Mouse (Mus musculus): Measurements from ENCODE around the gene Shroom3.

Shroom3 gene

DNA sequence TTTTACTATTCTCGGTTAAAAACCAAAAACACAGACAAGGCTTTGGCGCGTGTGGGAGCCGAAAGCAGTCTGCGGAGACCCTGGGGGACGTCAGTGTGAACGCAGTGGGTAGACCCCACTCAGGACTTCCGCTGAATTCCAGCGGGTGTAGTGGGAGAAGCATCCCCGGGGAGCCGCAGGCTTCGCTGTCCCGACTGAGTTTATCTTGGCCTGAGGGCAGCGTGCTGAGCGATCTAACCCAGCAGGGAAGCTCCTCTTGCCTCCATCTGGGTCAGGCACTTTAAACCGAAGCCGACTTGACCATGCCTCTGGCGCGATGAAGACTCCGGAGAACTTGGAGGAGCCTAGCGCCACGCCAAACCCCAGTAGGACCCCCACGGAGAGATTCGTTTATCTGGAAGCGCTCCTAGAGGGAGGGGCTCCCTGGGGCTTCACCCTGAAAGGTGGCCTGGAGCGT lies at the start of gene Shroom3:
Gene Shroom3, plus strand, starts transcription at position 85 of the 457 bp plus-strand sequence.
- peak; percentile 70 for DNase-seq

DNA sequence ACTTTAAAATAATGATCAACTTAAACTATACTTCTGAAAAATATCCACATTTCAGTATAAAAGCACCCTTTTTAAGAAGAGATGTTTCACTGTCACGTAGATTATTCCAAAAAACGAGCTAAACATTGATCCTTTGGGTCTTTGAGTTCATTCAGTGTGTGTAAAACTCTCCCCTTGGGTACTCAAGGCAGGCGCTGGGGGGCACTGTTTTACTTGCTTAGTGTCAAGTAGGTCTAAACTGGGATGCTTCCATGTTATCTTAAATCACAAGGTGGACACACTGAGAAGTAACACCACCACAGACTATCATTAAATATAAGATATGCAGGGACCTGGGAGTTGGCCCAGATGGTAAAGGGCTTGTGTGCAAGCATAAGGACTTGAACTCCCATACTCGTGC lies 49.7 kb upstream of the Shroom3 start:
- DNase-seq, result peak; percentile 37

DNA sequence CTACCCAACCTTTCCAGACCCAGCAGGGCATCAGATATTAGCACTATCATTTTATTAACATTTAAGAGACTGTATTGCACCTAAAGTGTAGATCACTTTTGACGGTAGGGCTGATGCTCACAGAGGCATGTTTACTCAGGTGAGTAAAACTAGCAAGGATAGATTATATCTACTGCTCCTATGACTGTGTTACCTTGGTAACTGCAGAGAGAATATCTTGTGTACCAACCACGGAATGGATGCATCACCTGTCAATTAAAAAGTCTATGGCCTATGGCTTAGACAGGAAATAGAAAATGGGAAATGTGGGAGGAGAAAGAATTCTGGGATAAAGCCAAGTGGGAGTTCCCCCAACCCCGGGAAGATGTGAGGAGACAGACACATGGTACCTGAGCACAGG lies 48.3 kb upstream of the Shroom3 start:
- no peak for DNase-seq

DNA sequence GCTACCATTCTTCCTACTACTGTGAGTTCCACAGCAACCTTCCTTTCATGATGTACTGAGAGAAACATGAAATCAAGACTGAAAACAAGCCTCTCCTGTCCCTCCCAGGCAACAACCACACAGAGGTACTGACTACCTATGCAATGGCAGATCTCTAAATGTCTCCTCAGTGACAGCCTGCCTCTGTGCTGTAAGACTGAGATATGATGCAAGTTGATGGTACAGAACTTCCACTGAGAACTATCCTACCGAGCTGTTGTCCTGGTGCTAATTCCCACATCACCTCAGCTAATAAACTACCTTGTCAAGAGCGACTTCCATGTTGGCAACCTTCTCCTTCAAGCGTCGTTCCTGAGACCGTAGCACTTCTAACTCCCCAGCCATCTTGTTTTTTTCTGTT lies 47.3 kb upstream of the Shroom3 start:
- DNase-seq, result no peak

DNA sequence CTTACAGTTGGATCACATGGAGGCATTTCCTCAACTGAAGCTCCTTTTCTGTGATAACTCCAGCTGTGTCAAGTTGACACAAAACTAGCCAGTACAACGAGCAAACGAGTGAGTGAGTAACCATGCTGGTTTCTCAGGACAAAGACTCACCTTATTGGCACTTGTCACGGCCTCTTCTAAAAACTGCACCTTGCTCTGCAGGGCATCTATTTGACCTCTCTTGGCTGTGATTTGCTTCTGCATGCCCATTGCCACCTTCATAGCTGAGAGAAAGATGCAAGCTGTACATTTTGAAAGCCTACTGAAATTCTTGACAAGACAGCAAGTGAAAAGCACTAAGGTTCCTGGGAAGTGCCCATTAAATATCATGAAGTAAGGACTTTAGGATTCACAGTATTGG lies 42.4 kb upstream of the Shroom3 start:
- no peak for DNase-seq

DNA sequence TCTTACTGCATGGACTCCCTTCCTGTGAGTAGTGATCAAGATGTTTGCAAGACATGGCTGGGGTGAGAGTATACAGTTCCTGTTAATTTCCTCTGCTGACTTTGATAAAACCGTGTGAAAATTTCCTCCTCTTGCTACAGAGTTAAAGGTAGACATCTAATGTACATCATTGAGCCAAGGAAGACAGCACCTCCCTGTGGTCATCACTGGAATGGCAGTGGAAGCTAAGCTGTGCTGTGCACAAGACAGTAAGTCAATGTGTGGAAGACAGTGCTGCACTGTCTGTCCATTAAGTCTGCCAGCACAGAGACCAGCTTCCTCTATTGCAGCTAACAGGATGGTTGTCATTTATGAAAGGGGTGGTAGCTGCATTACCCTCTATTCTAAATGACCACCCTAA lies 27.0 kb upstream of the Shroom3 start:
- peak; percentile 65 for DNase-seq

DNA sequence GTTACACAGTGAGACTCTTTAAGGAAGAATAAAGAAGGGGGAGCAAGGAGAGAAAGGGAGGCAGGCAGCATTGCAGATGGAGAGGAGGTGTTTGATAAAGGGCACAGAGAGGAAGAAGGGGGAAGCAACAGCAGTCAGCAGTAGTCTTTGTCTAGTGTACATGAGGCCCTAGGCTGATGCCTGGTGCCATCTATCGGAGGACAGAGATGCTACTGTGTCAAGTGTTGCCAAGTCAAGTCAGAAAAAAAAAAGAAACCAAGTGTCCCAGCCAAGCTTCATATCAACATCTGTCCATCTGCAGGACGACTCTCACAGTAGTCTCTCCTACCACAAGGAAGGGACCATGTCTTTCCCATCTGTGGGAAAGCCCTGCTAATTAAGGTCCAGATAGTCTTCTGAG lies 18.9 kb upstream of the Shroom3 start:
- DNase-seq, result no peak

DNA sequence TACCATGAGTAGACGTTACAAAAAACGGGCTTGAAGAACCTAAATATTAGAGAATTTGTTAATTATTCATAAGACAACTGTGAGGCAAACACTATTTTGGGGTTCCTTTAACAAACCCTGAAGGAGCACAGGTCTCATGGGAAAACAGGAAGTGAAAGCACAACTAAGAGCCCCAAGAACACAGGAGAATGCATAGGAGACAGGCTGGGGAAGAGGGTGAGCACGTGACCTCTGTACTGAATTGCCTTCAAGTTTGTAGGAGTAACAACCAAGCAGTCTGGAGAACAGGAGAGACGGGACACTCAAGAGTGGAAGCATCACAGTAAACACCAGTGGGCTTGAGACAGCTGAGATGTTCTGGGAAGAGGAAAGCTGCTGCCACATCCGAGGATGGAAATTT lies 16.4 kb upstream of the Shroom3 start:
- DNase-seq, result no peak

DNA sequence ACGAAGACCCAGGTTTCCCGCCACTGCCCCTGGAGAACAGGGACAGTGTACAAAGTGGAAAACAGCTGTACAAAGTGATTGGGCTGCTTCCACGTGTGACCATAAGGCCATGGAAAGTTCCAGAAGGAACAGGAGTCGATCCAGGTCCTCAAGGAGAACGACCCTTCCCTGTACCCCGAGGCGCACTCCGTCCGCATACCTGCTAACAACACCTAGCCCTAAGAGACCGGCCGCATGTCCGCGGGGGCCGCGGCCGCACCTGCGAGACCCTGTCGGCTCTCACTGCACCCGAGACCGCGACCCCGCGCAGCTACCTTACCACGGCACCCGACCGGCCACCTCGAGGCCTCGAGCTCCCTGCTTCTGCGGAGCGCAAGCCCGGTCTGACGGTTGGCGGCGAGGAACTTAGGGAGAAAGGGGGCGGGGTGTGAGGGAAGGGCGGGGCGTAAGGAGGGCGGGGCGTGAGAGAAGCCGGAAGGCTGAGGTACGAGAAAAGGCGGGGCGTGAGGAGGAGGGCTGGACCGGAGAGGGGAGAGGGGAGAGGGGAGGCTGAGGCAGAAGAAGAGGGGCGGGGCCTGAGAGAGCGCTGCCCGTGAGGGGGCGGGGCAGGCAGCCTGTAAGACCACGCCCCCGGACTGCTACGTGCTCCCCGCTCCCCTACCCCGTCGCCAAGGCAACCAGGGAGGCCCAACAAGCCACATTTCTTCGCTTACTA lies 8.2 kb upstream of the Shroom3 start, which contains the start of gene Ccdc158:
Gene Ccdc158, minus strand, starts transcription at position 413 of the 715 bp plus-strand sequence.
- DNase-seq, result peak; percentile 98

DNA sequence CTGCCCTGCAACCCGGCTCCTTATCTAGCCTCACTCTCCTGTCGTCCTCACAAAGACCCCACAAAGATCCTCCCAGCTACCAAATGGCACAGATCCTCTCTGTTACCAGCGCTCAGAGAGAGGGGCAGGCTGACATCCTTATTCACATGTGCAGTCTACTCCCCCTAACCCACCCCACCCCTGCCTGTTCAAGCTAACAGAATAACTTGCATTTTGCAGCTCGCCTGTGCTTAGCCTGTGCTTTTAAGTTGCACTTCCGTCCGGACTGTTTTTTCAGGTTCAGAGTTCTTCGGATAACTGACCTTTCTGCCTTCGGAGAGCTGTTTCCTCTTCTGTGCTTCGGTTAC lies 7.7 kb upstream of the Shroom3 start:
- no peak for DNase-seq

DNA sequence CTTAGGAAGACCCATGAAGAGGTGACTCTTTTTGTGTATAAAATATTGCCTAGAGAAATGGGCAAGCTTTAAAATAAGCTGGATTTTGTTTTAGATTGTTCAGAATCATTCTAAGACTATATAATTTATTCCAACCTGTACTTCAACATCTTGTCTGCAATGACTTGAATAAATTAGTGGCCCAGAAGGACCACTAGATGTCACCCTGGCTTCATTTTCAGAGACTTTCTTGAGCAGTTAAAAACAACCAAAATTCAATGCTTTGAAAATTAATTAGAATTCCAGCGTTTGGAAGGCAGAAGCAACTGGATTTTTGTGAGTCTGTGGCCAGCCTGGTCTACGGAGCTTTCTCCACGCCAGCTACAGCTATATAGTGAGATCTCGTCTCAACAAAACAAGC lies 3.8 kb upstream of the Shroom3 start:
- peak; percentile 79 for DNase-seq

DNA sequence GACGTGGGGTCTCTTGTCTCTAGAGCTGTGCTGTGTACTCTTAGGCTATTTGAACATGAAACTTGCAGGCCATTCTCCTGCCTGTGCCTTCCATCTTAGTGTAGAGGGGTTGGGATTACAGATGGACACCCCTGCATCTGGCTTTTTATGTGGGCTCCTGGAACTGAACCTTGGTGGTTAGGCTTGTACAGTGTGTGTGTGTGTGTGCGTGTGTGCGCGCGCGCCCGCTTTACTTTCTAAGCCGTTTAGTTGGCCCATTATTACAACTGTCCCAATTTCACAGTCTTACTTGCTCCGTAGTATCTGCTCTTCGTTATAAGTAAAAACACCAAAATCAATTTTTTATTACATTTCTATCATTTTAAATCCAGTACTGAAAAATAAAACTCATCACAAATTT lies 1.4 kb upstream of the Shroom3 start:
- DNase-seq, result no peak

DNA sequence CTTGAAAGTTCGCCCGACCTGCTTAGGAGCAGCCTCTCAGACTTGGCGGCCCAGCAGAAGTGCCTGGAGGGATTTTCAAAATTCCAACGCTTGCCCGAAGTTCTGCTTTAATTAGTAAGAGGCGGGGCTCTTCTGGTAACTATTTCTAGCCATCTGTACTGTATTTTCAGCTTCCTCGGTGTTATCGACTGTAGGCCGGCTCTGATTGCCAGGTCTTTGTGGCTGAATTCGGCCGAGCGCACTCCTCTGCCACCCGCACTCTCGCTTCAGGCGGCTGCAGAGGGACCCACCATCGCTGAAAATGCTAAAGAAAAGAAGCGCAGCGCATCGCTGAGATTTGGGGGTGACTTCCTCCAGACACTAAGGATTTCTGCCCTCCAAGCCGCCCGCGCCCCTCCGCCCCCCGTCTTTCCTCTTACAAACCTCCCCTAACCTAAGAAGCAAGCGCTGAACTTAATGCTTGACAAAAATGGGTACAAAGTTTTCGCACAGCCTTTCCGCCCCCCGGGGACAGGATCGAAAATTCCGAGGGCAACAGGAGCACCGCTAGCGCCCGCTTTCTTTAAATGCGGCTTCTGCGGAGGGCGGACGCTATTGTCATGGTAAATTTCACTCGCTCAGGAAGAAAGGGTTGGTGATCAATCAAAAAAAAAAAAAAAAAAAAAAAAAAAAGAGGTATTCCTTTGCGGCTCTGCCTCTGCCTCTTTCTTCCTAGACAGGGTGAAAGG lies 450 bp upstream of the Shroom3 start:
- DNase-seq, result peak; percentile 78

DNA sequence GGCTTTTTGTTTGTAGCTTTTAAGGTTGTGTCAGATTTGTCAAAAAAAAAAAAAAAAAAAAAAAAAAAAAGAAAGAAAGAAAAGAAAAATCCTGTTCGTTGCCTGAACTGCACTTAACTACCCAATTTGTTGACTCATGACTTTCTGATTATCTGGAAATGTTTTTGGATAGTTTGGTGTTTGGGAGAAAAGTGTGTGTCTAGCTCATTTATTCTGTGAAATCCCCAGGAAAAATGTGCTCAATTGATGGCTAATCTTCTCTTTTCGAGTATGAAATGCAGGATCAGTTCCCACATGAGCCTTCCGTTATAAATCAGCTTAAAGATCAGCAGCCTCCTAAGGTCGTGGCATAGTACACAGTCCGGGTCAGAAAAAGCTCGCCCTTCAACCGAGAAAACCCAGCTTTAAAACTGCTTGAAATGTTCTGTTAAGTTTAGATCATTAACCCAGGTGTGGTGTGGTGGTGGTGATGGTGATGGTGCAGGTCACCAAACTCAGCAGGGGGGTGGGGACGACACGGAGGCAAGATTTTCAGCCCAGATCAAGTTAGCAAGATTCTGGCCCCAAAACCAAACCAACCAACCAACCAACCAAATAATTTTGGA lies 738 bp downstream of the Shroom3 start:
- no peak for DNase-seq

DNA sequence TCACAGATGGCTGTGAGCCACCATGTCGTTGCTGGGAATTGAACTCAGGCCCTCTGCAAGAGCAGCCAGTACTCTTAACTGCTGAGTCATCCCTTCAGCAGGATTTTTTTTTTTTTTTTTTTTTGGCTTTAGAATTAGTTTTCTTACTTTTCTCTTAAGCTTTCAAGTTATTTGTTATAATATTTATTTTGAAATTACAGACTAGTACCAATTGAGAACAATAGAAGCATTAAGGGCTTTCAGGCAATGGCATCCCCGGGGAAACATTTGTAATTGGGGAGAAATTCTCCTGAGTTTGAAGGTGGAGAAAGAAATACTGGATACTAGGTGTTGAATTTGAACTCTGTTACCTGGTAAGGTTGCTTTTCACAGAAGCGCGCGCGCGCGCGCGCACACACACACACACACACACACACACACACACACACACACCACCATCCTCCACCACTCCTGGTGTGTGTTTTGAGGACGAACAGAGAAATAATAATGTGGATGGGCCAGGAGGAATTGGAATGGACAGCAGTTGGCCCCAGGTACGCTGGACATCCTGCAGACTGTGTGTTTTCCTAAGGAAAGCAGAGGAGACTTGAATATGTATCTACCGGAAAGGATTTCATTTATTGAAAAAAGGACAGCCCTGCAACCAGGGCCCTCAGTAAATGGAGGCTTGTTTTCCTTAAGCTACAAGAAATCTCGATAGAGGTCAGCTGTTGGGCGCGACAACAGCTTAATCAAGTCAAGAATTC lies 1.7 kb downstream of the Shroom3 start:
- no peak for DNase-seq

DNA sequence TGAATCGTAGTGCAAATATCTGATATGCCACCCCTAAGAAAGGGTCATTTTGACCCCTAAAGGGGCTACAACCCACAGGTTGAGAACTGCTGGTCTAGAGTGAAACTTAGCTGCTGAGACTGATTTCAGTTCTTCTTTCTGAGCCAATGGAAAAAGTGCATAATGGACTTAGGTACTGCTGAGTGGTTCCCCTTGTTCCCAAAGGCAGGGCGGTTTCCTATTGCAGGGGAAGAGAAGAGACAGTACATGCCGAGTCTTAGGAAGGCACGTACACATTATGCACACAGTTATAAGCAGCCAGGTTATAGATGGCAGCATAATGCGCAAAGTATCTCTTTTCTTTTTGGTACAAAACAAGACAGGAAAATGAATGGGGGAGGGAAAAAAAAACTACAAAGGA lies 4.9 kb downstream of the Shroom3 start:
- no peak for DNase-seq

DNA sequence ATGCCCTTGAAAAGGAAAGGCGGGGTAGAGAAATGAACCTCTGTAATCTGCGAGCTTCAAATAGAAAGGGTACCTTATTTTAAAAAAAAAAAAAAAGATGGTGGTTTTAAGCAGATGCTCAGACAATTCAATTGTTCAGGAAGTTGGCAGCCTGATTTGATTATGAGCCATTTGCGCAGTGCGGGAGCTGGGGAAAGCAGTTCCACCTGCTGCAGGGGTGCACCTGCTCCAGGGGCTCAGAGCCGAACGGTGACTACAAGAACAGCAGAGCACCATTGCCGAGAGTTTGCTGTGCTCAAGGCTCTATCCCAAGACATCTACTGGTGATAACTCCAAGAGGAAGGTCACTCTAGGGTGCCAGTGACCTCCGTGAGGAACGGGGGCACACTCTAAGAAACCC lies 5.3 kb downstream of the Shroom3 start:
- no peak for DNase-seq

DNA sequence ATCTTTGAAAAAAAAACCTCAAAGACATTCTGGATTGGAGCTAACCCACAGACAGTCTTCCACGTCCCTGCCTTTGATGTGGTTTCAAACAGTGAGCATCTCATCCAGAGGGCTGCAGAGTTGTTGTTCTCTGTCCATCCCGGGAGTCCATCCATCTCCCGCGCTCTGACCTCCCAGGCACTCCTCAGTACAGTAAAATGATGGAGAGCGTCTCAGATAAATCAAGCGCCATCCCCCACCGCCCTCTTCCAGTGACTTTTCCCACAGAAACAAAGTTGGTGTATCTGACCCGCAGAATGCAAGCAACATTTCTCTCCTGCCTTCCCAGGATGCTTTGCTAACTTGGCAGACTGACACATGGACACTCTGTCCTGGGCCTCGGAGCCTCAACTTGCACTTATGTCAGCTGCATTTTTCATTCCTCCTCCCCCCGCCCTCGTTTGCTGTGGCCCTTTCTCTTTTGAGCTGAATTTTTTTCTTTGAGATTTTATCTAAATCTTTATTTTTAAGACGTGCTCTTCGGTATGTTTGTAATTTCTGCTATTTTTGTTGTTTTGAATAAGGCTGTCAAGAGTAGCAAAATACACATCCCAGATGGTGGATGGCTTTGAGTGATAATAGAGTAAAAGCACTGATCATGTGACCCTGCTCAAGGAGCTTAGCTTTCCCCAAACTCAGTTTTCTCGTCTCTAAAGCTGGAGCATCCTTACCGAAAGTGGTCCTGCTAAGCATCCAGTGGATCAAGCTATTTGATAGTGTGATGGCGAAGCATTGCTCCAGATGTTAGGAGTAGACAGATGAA lies 9.2 kb downstream of the Shroom3 start:
- DNase-seq, result no peak

DNA sequence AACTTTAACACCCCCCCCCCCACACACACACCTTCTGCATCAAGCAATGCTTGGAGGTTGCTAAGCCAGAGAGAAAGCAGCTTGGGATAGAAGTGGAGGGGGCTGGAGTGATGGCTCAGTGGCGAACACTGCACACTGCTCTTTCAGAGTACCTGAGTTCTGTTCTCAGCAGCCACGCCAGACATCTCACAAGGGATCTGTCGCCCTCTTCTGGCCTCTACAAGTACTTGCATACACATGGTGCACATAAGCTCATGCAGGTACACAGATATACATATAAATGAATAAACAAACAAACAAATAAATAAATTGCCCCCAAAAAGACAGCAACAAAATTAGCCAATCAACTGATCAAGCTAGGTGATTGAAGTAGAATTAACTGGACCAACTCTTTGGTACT lies 10.5 kb downstream of the Shroom3 start:
- no peak for DNase-seq

DNA sequence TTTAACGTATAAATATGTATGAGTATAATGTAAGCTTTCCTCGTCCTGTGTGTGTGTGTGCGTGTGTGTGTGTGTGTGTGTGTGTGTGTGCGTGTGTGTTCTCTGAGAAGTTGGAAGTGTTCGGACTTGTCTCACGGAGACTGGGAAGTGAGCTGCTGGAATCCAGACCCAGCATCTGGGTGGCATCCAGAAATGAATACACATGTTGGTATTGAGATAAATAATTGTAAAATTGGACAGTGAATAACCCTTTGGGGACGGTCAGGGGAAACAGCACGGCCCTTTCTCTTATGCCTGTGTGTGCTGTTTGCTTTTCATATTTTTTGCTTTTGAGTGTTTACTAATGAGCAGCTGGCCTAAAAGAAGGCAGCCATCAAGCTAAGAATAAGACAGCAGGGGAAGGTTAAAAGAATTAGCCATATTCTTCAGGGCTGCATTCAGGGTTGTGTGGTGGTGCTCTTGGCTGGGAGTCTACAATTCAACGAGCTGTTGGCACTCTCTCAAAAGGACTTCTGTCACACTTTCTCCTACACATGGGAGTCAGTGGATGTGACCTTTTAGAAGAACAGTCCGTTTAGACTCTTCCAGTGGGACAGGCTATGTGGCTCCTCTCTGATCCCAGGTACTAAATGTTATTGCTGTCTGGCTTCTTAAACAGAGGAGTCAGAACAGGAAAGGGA lies 11.2 kb downstream of the Shroom3 start:
- no peak for DNase-seq

DNA sequence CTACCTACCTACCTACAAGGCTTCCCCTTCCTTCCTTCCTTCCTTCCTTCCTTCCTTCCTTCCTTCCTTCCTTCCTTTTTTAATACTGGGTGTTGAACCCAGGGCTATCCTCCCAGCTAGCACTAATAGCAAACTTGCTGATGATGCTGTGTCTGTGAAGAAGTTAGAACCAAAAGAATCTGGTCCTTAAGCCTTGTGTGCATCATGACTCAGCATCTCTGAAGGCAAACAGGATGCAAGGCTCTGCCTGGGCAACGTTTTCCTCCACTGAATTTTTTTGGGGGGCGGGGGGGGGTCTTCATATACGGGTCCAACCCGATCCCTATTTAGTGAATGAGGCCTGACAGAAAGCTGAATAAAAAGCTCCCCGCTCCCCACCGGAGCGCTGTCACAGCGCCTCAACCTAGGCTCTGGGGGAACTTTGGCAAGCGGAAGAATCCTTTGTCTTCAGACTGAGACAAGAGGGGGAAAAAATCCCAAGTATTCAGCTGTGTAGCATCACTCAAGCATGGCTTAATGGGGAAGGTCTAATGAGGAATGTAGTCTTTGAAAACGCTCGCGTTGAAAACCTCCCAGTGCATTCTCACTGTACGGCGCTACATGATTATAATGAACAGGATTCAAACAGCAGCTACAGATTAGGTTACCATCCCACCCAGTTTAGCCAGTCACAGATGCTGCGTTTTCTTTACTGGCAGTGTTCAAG lies 15.0 kb downstream of the Shroom3 start:
- DNase-seq, result peak; percentile 72
